Comparison of ENCODE assay signal across 11 mouse cellular contexts in the genomic region with DNA sequence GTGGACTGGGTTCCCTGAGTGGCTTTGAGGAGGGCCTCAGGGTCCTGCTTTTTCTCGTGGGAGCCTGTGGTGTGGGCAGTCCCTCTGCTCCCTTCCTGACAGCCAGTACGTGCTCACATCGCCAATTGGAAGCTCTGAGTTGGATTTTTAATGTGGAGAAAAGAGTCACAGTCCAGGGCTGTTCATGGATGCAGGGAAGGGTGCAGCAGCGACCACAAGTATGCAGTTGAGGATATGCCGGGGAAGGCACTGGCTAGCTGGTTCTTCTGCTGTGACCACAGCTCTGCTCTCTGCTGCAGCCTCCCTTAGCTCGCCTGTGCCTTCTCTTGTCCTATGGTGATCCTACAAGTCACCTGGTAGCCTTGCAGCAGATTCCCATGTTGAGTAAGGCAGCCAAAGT.
"Had no signal": no experiment of that assay in that cellular context is flagged by ENCODE, and none has a peak within 500 bp of the region (broad histone marks: within the 10 kb centered on the region; RNA-seq: fewer than 3 reads in every experiment).

No protein-coding gene starts in this region.

- H3K9me3 ChIP-seq: limb, embryonic 12.5 days had no signal

- H3K4me3 ChIP-seq: limb, embryonic 12.5 days had no signal

- H3K27me3 ChIP-seq: limb, embryonic 12.5 days had no signal

- H3K27ac ChIP-seq: limb, embryonic 12.5 days; liver, embryonic 14.5 days had no signal

- DNase-seq: kidney, adult 8-10 months; kidney, postnatal 25 days; layer of hippocampus, adult 9-11 months; layer of hippocampus, postnatal 36 days; lung, adult 18-20 months; right cerebral cortex, adult 18-20 months; right cerebral cortex, postnatal 25 days had no signal

- H3K36me3 ChIP-seq: limb, embryonic 12.5 days had no signal

- H3K4me2 ChIP-seq: limb, embryonic 12.5 days; midbrain, embryonic 11.5 days had no signal

- H3K9ac ChIP-seq: limb, embryonic 12.5 days; liver, embryonic 14.5 days had no signal

- ATAC-seq: midbrain, embryonic 16.5 days had no signal
